12 mouse cellular contexts compared by ENCODE assay signal in the genomic region with DNA sequence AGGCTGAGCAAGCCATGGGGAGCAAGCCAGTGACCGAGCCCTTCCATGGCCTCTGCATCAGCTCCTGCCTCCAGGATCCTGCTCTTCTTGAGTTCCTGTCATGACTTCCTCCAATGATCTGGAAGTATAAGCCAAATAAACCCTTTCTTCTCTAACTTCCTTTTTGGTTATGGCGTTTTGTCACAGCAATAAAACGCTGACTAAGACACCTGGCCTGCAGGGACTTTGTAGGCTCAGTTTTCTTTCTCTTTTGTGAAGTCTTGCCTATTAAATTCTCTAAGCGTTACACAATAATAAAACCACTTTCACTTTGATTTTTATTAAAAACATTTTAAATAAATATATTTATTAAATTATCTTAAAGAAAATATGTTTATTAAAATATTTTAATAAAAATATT.
"Had no signal": no experiment of that assay in that cellular context is flagged by ENCODE, and none has a peak within 500 bp of the region (broad histone marks: within the 10 kb centered on the region; RNA-seq: fewer than 3 reads in every experiment).

No protein-coding gene starts in this region.

- H3K4me1 ChIP-seq: limb, embryonic 10.5 days; liver, embryonic 15.5 days had no signal

- DNase-seq: kidney, adult 8-10 months; kidney, postnatal 25 days; lung, adult 2 months; lung, postnatal 36 days; right cerebral cortex, adult 18-20 months; right cerebral cortex, postnatal 25 days had no signal

- H3K9ac ChIP-seq: liver, embryonic 15.5 days; midbrain, embryonic 12.5 days had no signal

- H3K4me3 ChIP-seq: limb, embryonic 10.5 days; liver, embryonic 15.5 days; midbrain, embryonic 12.5 days; neural tube, embryonic 15.5 days had no signal

- H3K4me2 ChIP-seq: liver, embryonic 15.5 days; midbrain, embryonic 12.5 days had no signal

- H3K36me3 ChIP-seq: limb, embryonic 10.5 days; liver, embryonic 15.5 days; midbrain, embryonic 12.5 days; neural tube, embryonic 15.5 days had no signal

- H3K27ac ChIP-seq: limb, embryonic 10.5 days; liver, embryonic 15.5 days; midbrain, embryonic 12.5 days had no signal

- H3K27me3 ChIP-seq: liver, embryonic 15.5 days; midbrain, embryonic 12.5 days; neural tube, embryonic 15.5 days had no signal

- ATAC-seq: inflammation-experienced regulatory T-cells, adult 6 months; lung, postnatal 0 days had no signal

- H3K9me3 ChIP-seq: limb, embryonic 10.5 days; liver, embryonic 15.5 days; midbrain, embryonic 12.5 days; neural tube, embryonic 15.5 days had no signal
